Mouse (Mus musculus): ENCODE measurements at regions not wholly inside any gene's neighbourhood (a gene's known extent, or its start where the extent isn't known, plus 50 kb on each side); places are given as distances from the start of the nearest gene placed in this dataset.

- no peak for DNase-seq
Measured at GRCm38 (mm10) chr15:13455560-13456219, 282.2 kb upstream of the Cdh6 start.

- DNase-seq, result no peak
Measured at GRCm38 (mm10) chr15:13450385-13450784, 276.9 kb upstream of the Cdh6 start.

GRCm38 (mm10) chr15:13434608-13435007 lies 261.1 kb upstream of the Cdh6 start:
- DNase-seq, result no peak

GRCm38 (mm10) chr15:13432971-13433370 lies 259.5 kb upstream of the Cdh6 start:
- no peak for DNase-seq

GRCm38 (mm10) chr15:13419616-13420015 lies 246.1 kb upstream of the Cdh6 start:
- no peak for DNase-seq

GRCm38 (mm10) chr15:13410065-13410688 lies 236.7 kb upstream of the Cdh6 start:
- DNase-seq, result peak; percentile 37

GRCm38 (mm10) chr15:13393155-13393554 lies 219.7 kb upstream of the Cdh6 start:
- DNase-seq, result no peak

GRCm38 (mm10) chr15:13391331-13391730 lies 217.9 kb upstream of the Cdh6 start:
- peak; percentile 7 for DNase-seq

GRCm38 (mm10) chr15:13384815-13385214 lies 211.3 kb upstream of the Cdh6 start:
- DNase-seq, result no peak

- DNase-seq, result no peak
Measured at GRCm38 (mm10) chr15:13375590-13375989, 202.1 kb upstream of the Cdh6 start.

GRCm38 (mm10) chr15:13368799-13369198 lies 195.3 kb upstream of the Cdh6 start:
- DNase-seq, result no peak

GRCm38 (mm10) chr15:13367291-13367954 lies 193.9 kb upstream of the Cdh6 start:
- DNase-seq, result peak; percentile 42

- no peak for DNase-seq
Measured at GRCm38 (mm10) chr15:13366606-13367005, 193.1 kb upstream of the Cdh6 start.

- no peak for DNase-seq
Measured at GRCm38 (mm10) chr15:13360741-13361140, 187.3 kb upstream of the Cdh6 start.

- DNase-seq, result no peak
Measured at GRCm38 (mm10) chr15:13359026-13359425, 185.6 kb upstream of the Cdh6 start.

GRCm38 (mm10) chr15:13350321-13350720 lies 176.8 kb upstream of the Cdh6 start:
- no peak for DNase-seq

- DNase-seq, result no peak
Measured at GRCm38 (mm10) chr15:13336392-13336791, 162.9 kb upstream of the Cdh6 start.

GRCm38 (mm10) chr15:13324439-13324838 lies 151.0 kb upstream of the Cdh6 start:
- peak; percentile 28 for DNase-seq

- DNase-seq, result no peak
Measured at GRCm38 (mm10) chr15:13320599-13321348, 147.3 kb upstream of the Cdh6 start.

GRCm38 (mm10) chr15:13304562-13304961 lies 131.1 kb upstream of the Cdh6 start:
- DNase-seq, result no peak

GRCm38 (mm10) chr15:13303456-13303855 lies 130.0 kb upstream of the Cdh6 start:
- no peak for DNase-seq

GRCm38 (mm10) chr15:13302672-13303071 lies 129.2 kb upstream of the Cdh6 start:
- no peak for DNase-seq

GRCm38 (mm10) chr15:13296967-13297366 lies 123.5 kb upstream of the Cdh6 start:
- no peak for DNase-seq
